Mouse (Mus musculus): Measurements from ENCODE around the gene Ank3. TPM values are rescaled to one million over a fixed set of nuclear protein-coding genes. Genes with fewer than 3 reads are reported as not detected.
A peak's percentile ranks its signal among the peaks of the same experiment; 100 is the strongest.

The Ank3 gene
- total RNA-seq, 2 experiments from 2014 or later, result 0.05 TPM; not detected in 1

DNA sequence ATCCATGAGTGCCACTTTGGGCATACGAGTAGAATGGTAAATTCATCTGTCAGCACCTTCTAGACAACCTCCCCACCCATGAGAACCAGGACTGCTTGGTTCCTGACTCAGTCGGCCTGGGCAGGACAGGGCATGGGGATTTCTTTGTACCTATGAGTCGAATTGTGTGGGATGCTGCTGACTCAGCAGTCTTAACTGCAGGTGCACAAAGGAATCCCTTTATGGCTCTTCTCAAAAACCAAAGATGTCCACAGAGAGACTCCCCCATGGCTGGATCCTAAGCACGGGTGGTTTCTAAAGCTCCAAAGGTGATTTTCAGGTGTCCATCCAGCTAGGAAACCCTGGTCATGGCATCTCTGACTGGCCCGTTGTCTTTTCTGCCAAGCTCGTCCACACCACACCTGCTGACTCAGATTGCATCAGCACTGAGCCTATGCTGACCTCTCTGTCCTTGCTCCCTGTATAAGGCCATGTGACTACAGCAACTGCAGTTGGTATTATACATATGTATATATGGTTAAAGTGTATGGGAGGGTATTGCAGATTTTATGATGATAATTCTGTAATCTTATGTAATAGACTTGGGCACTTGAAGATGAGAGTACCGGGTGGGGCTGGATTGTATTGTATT lies 538.8 kb downstream of the Ank3 start:
- no peak for ATAC-seq (replicated peaks; ENCODE audit: poor library complexity, severe bottlenecking)

DNA sequence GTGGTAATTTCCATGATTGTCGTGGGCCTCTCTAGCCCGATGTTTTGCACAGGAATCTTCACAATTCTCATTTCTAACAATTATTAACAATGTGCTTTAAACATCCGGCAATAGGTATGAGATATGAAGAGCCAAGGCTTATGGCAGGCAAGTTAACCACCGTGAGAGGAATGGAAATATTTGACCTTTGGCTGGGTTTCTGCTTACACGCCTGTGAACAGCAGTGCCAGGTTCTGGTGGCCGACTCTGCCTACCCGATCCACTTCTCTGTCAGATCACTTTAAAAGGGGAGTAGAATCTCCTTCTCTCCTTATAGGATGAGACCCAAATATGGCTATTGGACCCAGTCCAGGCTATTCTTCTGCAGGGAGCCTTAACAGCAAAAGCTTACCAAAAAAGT lies 540.6 kb downstream of the Ank3 start:
- no peak for ATAC-seq (replicated peaks; ENCODE audit: poor library complexity, severe bottlenecking)

DNA sequence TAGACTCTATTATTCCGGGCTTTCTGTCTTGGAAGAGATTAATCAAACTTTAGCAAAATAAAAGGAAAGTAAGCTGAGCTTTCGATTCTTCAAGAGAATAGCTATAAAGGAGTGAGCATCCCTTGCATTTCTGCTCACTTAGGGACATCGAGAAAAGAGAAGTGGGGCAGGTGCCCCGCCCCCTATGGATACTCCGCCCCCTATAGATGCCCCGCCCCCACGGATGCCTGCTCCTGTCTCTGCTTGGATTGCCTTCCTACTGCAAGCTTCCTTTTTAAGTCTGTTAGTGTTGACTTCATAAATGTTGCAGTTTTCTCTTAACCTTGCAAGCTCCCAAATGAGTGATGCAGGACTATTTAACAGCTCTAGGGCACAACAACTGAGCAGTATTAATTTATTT lies 541.4 kb downstream of the Ank3 start:
- no peak; the same call in 1 of the 2 replicates for ATAC-seq (replicated peaks; ENCODE audit: poor library complexity, severe bottlenecking)

DNA sequence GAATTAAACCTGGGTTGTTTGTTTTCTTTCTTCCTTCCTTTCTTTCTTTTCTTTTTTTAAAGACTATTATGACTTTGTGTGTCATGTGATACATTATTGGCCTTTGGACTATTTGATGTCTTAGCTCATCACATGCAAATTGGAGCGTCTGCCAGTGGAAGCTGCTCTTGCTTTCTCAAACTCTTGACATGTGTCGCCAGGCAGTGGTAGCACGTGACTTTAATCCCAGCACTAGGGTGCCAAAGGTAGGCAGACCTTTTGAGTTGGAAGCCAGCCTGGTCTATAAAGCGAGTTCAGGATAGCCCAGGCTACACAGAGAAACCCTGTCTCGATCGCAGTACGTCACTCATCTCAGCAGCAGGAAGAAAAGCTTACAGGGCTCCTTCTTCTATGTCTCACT lies 542.4 kb downstream of the Ank3 start:
- ATAC-seq (replicated peaks; ENCODE audit: poor library complexity, severe bottlenecking), result no peak

DNA sequence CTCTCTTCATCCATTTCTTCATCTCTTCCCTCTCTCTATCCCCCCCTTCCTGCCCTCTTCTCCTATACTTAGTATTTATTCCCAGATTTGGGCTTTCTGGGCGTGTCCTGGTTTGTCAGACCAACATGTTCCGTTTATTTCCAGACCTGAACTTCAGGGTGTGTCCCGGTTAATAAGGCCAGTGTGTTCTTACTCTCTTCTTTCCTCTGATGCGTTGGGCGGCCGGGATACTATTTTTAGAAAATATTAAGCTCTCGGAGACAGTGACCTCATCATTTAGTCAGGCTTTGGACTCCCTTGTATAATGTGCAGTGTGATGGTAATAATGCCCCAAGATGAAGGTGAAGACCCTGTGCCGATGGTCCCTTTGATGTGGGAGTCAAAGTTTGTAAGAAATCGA lies 546.3 kb downstream of the Ank3 start:
- ATAC-seq (replicated peaks; ENCODE audit: poor library complexity, severe bottlenecking), result no peak

DNA sequence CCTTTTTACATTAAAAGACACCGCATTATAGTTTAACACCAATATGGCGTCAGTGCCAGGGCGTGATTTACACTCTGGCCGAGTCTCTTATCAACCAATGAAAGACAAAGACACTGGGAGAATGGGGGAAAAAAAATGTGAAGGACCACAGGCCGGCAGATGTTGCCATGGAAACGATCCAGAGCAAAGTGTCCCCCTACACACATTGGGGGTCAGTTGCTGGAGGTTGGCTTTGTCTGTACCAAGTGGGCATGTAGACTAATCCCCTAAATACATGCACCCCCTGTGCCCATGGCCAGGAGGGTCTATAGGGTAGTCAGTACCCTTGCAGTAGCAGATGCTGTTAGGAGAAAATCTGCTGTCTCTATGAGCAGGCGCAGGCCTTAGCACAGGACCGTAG lies 547.3 kb downstream of the Ank3 start:
- no peak for ATAC-seq (replicated peaks; ENCODE audit: poor library complexity, severe bottlenecking)

DNA sequence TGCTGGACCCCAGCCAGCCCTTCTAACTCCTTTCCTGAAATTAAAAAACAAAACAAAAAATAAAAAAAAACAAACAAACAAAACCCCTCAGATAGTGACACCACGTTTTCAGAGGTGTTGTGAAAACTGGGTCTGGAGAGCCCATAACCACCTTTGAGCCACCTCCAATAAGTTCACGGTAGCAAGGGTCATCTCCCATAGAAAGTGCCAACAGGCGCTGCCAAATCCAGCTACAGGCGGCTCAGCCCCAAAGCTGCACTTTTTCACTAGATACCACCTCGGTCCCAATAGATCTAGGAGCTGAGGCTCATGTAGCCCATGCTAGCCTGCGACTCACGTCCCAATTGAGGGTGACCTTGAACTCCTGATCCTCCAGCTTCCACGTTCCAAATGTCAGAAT lies 547.7 kb downstream of the Ank3 start:
- ATAC-seq (replicated peaks; ENCODE audit: poor library complexity, severe bottlenecking), result no peak

DNA sequence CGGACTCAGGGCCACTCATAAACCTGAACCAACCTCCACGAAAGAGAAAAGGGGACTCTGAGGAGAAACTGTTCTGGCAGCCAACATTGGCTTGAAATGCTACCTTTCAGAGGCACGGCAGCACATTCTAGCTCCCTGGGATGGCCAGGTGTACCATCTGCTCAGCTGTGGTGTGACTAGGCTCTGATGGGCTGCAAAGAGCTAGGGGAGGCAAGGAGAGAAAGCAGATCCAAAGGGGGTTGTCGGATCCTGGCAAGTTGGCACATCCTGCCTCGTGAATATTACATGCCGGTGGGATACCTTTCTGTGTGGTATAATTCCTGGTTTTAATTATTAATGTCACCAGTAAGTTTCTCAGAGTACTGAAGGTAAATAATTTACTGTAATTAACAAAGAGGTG lies 548.5 kb downstream of the Ank3 start:
- ATAC-seq (replicated peaks; ENCODE audit: poor library complexity, severe bottlenecking), result no peak

DNA sequence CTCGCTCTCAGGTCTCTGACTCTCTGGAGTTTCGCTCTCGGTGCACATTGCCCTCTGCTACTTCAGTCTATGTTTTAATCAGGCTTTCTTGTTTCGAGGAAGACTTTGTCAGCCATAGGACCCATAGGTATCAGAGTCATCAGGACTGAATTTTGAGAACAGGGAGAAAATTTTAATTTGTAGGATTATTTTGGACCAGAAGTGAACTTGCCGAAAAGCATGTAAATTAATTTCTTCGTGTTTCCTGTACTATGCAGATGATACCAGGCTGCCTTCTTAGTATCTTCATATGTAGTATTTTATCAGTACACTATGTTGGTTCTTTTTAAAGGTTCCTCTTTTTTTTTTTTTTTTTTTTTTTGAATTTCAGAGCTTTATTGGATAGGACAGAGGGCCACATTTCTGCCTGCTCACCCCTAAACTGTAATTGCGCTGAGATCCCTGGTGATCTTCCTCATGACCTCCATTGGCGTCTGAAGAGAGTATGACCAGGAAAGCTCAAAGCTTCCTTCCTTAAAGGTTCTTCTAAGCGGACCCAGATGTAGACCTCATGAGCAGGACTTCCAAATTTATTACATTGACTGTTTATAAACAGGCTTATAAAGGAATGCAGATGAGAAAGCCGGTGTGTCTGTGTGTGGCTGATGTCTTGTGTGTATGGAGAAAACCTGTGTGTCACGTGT lies 551.8 kb downstream of the Ank3 start:
- no peak for ATAC-seq (replicated peaks; ENCODE audit: poor library complexity, severe bottlenecking)

DNA sequence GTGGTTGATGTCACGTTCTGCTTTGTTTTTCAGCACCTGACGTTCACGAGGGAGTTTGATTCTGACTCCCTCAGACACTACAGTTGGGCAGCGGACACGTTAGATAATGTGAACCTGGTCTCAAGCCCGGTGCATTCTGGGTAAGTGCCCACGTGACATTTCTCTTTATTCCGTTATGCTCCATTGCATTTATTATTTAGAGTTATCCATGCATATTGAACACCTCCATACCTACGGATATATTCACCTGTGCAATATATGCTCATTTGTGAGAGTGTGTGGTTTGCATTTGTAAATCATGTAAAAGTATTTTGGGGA lies 552.3 kb downstream of the Ank3 start:
- ATAC-seq (replicated peaks; ENCODE audit: poor library complexity, severe bottlenecking), result no peak

DNA sequence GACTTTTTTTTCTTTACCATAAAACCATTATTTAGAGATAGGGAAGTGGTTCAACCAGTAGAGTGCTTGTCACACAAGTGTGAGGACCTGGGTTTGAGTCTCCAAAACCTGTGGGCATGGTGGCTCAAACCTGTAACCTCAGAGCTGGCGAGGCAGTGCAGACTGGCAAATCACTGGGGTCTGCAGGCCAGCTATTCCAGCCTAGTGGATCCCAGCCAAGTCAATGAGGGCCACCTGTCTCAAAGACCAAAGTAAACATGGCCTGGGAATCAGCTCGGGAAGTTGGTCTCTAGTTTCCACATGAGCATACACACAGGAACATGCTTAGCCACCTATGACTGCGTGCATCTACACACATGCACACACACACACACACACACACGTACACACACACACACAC lies 552.9 kb downstream of the Ank3 start:
- no peak for ATAC-seq (replicated peaks; ENCODE audit: poor library complexity, severe bottlenecking)

DNA sequence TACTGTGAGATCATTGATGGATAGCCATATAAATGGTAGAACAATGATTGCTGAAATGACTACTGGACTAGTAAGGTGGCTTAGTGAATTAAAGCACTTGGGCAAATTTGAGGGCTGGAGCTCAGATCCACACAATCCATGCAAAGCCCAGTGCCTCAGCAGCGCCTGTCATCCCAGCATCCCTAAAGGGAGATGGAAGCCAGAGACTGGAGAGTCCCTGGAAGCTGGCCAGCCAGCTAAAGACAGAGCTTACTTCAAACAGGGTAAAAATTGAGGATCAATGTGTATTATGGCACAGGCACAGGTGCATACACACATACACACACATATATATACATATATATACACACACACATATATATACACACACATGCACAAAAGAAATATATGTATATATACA lies 553.7 kb downstream of the Ank3 start:
- ATAC-seq (replicated peaks; ENCODE audit: poor library complexity, severe bottlenecking), result no peak

DNA sequence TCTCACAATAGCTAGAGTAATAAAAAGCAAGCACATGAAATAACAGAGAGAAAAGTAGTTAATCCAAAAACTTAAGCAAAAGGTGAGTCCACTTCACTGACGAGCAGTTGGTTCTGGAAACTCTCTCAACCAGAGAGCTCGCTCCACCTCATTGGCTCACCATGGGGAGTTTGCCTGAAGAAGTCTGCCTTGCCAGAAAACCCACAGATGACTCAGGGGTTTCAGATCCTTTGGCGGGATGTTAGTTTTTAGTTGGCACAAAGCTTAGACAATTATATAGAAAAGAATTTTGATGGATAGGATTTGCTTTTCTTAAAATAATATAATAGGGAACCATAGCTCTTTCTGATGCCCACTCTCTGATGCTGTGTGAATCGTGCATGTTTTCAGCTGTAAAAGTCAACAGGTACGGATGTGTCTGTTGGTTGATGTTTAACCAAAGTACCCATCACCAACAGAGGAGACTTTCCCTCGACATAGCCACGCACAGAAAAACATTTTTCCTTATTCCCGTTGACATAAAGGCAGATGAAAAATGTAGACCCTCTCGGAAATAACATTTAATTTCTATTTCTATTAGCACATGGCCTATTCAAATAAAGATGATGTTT lies 556.2 kb downstream of the Ank3 start:
- no peak for ATAC-seq (replicated peaks; ENCODE audit: poor library complexity, severe bottlenecking)

DNA sequence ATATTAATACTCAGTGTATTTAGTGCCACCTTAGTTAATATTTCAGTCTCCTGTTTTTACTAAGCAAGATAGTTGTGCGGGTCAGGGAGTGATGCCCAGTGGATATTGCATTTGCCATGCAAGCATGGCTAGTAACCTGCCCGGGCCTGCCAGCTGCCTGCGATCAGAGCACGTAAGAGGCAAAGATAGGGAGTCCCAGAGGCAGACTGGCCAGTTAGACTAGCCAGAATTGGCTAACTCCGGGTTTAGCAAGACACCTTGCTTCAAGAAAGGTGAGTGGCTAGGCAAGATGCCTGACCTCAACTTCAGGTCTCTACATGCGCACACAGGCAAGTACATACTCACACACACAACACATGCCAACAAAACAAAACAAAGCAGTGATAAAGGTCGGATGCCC lies 563.7 kb downstream of the Ank3 start:
- ATAC-seq (replicated peaks; ENCODE audit: poor library complexity, severe bottlenecking), result no peak

DNA sequence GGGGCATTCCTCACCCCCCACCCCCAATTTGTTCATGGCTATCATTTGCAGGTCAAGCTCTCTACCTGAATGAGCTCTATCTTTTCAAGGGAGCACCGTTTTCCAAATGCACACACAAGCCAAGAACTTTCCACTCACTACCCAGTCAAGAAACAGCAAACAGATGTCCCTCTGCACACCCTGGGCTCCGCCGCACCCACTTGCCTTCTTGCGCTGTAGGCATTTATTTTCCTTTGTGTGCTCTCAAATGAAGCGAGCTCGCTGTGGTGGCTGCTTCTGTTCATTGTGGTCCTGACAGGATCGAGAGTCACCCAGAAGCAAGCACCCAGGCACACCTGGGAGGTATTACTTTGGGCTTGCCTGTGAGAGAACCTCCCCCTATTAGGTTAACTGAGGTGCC lies 564.4 kb downstream of the Ank3 start:
- ATAC-seq (replicated peaks; ENCODE audit: poor library complexity, severe bottlenecking), result no peak

DNA sequence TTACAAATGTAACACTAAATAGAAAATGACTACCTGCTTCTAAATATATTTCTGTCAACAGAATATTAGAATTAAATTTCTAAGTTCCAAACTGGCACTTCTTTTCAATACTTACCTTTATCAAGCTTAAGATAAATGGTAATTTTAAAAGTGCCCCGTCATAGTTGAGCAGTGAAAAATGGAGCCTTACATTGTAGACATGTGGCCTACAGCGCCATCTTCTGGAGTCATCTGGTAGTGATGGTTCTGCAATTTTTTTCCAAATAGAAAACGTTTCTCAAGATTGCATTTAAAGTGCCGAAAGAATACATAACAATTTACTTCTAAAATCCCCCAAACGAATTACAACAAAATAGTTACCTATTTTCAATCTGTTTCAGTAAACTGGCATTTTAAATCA lies 566.0 kb downstream of the Ank3 start:
- ATAC-seq (replicated peaks; ENCODE audit: poor library complexity, severe bottlenecking), result peak; percentile 75

DNA sequence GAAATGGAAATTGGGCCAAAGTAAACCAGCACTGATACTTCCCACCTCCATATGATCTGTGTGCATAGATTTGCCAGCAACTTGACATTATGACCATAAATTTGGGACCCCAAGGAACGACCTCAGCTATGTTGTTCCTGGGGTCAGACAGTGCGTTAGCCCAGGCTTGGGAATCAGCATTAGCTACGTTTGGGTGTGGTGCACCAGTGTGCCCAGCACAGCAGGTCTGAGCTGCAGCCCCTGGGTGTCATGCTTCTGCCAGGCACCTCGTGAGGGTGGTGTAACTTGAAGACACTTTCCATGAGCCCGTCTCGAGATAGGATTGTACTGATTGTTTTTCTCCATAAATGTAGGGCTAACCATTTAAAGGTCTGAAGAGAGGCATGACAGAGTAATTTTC lies 566.5 kb downstream of the Ank3 start:
- ATAC-seq (replicated peaks; ENCODE audit: poor library complexity, severe bottlenecking), result no peak

DNA sequence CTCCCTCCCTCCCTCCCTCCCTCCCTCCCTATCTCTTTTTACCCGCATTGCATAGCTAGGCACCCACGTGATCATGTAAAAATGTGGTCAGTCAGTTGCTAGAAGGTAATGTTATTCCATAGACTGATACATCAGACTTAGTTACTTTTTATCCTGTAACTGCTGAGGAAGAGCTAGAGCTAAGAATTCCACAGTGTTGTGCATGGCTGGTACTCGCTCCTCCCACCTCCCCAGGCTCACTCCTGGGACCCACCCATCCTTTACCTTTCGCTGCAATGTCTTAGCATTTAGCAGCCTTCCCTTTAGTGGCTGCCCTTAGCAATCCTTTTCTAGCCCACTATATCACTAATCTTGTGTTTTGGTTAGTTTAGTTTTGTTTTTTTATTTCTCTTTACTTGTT lies 569.4 kb downstream of the Ank3 start:
- ATAC-seq (replicated peaks; ENCODE audit: poor library complexity, severe bottlenecking), result no peak

DNA sequence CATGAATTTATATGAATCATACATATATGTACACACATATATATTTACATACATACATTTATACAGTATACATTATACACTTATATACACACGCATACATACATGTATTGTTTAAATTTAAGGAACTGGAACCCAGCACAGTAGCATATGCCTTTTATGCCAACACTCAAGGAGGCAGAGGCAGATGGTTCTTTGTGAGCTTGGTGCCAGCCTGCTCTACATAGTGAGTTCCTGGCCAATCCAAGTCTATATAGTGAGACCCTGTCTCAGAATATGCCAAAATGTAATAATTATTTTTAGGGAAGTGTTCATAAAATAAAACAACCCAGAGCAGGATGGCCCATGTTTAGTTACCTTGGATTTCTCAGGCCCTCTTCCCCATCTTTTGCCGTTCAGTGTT lies 581.1 kb downstream of the Ank3 start:
- ATAC-seq (replicated peaks; ENCODE audit: poor library complexity, severe bottlenecking), result no peak

DNA sequence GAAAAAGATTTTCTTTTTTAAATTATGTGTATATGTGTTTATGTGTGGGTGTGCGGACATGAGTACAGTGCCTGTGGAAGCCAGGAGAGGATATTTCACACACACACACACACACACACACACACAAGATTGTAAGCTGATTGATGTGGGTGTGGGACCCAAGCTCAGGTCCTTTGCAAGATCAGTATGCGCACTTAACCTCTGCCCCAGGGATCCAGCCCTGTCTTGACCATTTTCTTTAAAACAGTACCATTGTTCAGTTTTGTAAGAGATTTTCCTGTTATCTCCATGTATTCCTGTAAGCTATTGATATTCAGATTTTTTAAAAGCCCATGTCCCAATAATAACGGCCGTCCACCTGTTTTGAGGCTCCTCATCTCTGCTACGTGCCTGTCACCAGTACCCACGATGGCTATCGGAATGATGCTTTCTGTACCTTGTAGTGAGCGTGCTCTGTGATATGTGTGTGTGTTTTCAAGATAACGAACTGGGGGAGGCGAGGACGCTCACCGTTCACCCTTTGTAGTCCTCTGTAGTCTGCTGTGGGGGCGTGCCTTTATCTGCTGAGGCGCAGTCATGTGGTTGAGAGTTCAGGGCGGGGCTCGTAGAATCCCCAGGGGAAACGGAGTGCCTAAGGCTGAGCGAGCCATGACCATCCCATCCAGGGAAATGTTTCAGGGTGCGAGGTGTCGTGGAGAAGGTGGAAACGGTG lies 583.0 kb downstream of the Ank3 start:
- no peak for ATAC-seq (replicated peaks; ENCODE audit: poor library complexity, severe bottlenecking)

DNA sequence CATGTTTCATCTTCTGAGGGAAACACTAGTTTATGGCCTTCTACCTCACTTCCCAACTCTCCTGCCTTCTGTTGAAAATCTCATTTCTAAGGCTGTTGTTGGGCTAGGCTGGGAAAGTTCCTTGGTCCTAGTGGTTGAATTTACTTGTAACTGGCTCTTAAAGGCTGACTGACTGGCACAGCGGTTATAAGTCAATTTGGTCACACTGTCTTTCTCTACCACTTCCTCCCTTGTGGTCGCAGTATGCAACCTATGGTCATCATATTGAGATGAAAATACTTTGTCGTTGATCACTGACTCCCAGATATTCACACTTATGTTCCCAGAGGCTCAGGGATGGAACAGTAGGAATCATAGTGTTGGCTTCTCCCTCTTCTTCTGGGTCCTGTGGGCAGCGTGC lies 584.1 kb downstream of the Ank3 start:
- peak; percentile 50 for ATAC-seq (replicated peaks; ENCODE audit: poor library complexity, severe bottlenecking)

DNA sequence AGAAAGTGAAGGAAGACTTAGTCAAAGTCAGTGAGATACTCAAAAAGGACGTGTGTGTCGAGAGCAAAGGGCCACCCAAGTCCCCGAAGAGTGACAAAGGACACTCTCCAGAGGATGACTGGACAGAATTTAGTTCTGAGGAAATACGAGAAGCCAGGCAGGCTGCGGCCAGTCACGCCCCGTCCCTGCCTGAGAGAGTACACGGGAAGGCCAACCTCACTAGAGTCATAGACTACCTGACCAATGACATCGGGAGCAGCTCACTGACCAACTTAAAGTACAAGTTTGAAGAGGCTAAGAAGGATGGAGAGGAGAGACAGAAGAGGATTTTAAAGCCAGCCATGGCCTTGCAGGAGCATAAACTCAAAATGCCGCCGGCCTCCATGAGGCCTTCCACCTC lies 588.9 kb downstream of the Ank3 start:
- no peak for ATAC-seq (replicated peaks; ENCODE audit: poor library complexity, severe bottlenecking)
